Mouse (Mus musculus) heart, embryonic 15.5 days (tissue): Measurements from ENCODE around the gene Sult2b1. TPM values are rescaled to one million over a fixed set of nuclear protein-coding genes. Genes with fewer than 3 reads are reported as not detected.

Experiments used
- ATAC-seq: fragments of 200-750 bp; cut with Nextera tagmentation; replicated peaks from 2 replicates; pipeline ENCODE4 v1.8.0; 2017; ENCODE audit warnings: low read depth, moderate TSS enrichment; ENCODE audit not compliant: insufficient number of reproducible peaks, insufficient read depth, low FRiP score
- H3K27ac ChIP-seq: fragments of 300-500 bp; sonication (generic); 2 replicates; pipeline ENCODE4 v1.5.1; 2015; ENCODE audit warnings: mild to moderate bottlenecking, inconsistent platforms
- H3K27me3 ChIP-seq: fragments of 300-500 bp; sonication (generic); 2 replicates; pipeline ENCODE4 v1.6.1; 2015; ENCODE audit warnings: inconsistent platforms
- H3K36me3 ChIP-seq: fragments of 300-500 bp; sonication (generic); 2 replicates; pipeline ENCODE4 v1.6.1; 2015; ENCODE audit warnings: mild to moderate bottlenecking, inconsistent platforms
- H3K4me1 ChIP-seq: fragments of 300-500 bp; sonication (generic); replicated peaks from 2 replicates; pipeline ENCODE4 v1.6.1; 2015; ENCODE audit warnings: inconsistent platforms
- H3K4me2 ChIP-seq: fragments of 300-500 bp; sonication (generic); 2 replicates; pipeline ENCODE4 v1.6.1; 2015; ENCODE audit warnings: inconsistent platforms, mild to moderate bottlenecking, moderate library complexity
- H3K4me3 ChIP-seq: fragments of 300-500 bp; sonication (generic); 2 replicates; pipeline ENCODE4 v1.5.1; 2015; ENCODE audit warnings: mild to moderate bottlenecking, inconsistent platforms
- H3K9ac ChIP-seq: fragments of 300-500 bp; sonication (generic); 2 replicates; pipeline ENCODE4 v1.6.1; 2015; ENCODE audit warnings: mild to moderate bottlenecking, inconsistent platforms
- H3K9me3 ChIP-seq: fragments of 300-500 bp; sonication (generic); replicated peaks from 2 replicates; pipeline ENCODE4 v1.6.1; 2016; ENCODE audit warnings: inconsistent platforms
- WGBS: fragments of 180-500 bp; shearing (Covaris S2); methylation state at CpG from one replicate; pipeline ENCODE4 v1.1.7; 2015; ENCODE audit warnings: mixed read lengths; 5-methylcytosine and 5-hydroxymethylcytosine counted together
- polyA plus RNA-seq: library from polyadenylated mRNA; unstranded; fragments of >200 nt; fragmentation: Nextera tagmentation; extraction: Ambion mirVana; gene quantifications from 2 replicates; pipeline ENCODE4 v1.2.1, GENCODE M21; 2015

Gene Sult2b1
- 0.21 and 1.1 TPM in 2 replicates for polyA plus RNA-seq

DNA sequence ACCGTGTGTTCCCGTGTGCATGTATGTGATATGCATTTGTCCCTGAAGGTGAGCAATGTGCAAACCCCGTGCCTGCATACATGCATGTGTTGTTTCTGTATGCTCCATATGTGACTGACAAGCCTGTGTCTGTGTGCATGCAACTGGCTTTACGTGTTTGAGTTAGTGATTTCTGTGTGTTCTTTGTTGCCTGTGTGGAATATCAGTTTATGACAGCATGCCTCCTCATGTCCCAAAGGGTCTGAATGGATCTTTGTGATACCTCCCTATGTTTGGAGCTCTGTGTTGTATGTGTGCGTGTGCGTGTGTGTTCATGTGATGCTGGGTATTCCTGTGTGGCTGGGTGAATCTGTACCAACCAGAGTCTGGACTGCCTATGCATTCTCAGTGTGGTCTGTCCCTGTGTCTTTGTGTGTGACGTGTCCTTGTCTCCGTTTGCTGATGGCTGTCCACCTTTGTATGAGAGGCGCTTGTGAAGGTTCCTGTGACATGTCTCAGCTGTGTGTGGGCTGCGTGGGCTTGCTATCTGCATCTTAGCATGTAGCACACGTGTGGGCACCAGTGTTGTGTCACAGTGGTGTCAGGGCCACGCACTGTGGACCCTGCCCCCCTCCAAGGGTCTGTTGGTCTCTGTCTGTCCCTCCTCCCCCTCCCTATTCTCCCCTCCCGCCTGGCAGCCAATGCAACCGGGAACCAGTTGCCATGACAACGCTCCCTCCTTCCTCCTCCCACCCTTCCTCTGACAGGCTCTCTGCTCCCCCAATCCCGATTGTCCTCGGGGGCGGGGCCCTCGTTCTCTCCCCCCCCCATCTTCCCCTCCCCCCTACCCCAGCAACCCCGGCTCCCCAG is at the start of gene Sult2b1:
Sult2b1 (minus strand) TSS at position 146 of the 849 bp plus-strand sequence.
- WGBS: 23% methylated on average over 20 of the region's 20 CpGs
- Histone ChIP-seq H3K36me3 (no peaks in the 10 kb centered on the region), H3K4me1 (peaks cover 30% of the 10 kb centered on the region), H3K4me3 (peak within 1 kb of the TSS; percentile 68), H3K27me3 (peaks cover 64% of the 10 kb centered on the region), H3K9ac (peak within 1 kb of the TSS; percentile 59), H3K27ac (no peak within 1 kb of the TSS), H3K4me2 (peak within 1 kb of the TSS; percentile 88), H3K9me3 (no peaks in the 10 kb centered on the region)
- peak; percentile 21; the same call in 1 of the 2 replicates for ATAC-seq

DNA sequence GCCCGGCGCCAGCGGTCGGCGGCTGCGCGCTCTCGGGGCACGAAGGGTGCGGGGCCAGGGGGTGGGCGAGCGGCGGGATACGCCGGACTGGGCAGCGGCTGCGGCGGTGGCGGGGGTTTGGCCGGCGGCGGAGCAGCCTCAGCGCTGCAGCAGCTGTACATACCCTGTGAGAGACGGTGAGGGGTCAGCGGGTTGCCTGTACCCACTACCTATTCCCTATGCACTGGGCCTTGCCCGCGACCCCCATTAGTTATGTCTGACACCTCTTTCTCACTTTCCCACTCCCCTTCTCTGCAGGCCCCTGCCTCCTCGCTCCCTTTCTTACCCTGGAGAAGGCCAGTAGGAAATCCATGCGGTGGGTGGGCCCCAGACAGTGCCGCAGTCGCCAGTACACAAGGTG is 49.5 kb upstream of the Sult2b1 start:
- Histone ChIP-seq H3K9ac (no peak overlapping the region), H3K4me2 (peak overlapping the region; percentile 67), H3K4me1 (peaks cover 27% of the 10 kb centered on the region), H3K36me3 (peaks cover 5% of the 10 kb centered on the region), H3K9me3 (no peaks in the 10 kb centered on the region), H3K4me3 (peak overlapping the region; percentile 41), H3K27ac (no peak overlapping the region), H3K27me3 (peaks cover 58% of the 10 kb centered on the region)
- no peak for ATAC-seq
- WGBS: 3% methylated on average over 14 of the region's 31 CpGs

DNA sequence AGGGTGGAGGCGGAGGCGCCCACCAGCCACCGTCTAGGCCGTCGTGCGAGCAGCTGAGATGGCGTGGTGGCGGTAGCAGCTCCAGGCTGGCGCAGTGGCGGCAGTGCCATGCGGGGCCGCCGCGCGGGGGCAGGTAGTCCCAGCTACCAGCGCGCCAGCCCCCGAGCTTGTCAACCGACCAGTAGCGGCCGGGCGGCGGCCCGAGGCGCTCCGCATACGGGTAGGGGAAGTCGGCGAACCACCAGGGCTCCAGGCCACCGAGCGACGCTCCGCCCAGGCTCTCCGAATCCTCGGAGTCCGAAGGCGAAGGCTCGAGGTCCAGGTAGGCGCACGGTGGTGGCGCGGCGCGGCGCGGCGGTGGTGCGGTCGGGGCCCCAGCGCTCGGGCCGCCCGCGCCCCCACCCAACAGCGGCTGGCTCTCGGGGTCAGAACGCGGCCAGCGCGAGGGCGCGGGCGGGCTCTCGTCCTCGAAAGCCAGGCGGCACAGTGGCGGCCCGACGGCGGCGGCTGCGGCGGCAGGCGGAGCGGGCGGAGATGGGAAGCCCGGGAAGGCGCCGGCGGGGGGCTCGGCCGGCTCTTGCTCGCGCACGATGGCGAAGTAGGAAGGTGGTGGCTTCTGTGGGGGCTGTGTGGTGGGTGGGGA is 48.8 kb upstream of the Sult2b1 start:
- peaks cover 27% of the 10 kb centered on the region for H3K4me1 ChIP-seq
- peaks cover 58% of the 10 kb centered on the region for H3K27me3 ChIP-seq
- no peak overlapping the region for H3K27ac ChIP-seq
- H3K4me3 ChIP-seq: peak overlapping the region; percentile 41
- ATAC-seq: 0 out of 2 replicates have a peak, but pooled peaks have one; percentile 16
- peak overlapping the region; percentile 67 for H3K4me2 ChIP-seq
- no peaks in the 10 kb centered on the region for H3K9me3 ChIP-seq
- H3K36me3 ChIP-seq: peaks cover 12% of the 10 kb centered on the region
- 0 out of 2 replicates have a peak overlapping the region, but pooled peaks have one; percentile 13 for H3K9ac ChIP-seq
- WGBS: under 1% methylated on average over 86 of the region's 86 CpGs

DNA sequence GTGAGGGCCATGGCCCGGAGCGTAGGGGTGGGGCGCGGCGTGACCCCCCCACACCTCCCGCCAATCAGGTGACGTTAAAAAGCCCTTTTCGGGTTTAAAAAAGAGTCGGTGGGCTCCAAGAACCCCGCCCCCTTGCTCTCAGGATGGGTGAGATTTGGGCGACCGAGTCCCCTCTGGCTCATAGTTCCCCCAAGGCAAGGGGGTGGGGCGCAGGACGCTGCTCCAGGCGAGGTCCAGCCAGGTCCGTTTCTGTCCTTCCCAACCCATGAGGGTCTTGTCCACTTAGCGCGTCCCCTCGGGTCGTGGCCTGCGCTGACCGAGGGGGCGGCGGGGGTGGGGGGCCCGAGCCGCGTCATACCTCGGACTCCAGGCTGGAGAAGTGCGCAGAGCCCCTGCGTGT is 48.0 kb upstream of the Sult2b1 start:
- Histone ChIP-seq H3K4me2 (peak overlapping the region; percentile 67), H3K27ac (no peak overlapping the region), H3K9ac (no peak overlapping the region), H3K36me3 (peaks cover 20% of the 10 kb centered on the region), H3K9me3 (no peaks in the 10 kb centered on the region), H3K4me3 (peak overlapping the region; percentile 41), H3K4me1 (peaks cover 27% of the 10 kb centered on the region), H3K27me3 (peaks cover 55% of the 10 kb centered on the region)
- no peak for ATAC-seq
- 9% methylated on average over 30 of the region's 30 CpGs for WGBS

DNA sequence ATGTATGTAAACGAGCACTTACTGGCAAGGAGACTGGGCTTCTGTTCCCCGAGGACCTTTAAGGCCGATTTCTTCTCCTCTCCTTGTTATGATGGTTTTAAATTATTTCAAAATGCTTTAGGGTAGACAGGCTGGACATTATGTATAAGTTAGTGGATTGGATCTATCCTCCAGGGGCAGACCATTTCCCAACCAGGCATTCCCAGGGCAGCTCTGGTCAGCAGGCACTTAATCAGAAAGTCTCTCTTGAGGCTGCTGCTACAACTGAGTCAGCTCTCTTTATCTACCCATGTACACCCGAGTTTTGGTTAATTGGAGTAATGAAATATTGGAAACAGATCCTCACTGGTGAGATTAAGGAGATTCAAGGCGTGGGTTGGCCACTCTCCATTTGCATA is 46.7 kb upstream of the Sult2b1 start:
- Histone ChIP-seq H3K4me3 (peak overlapping the region; percentile 81), H3K9ac (peak overlapping the region; percentile 78; the same call in 1 of the 2 replicates), H3K36me3 (peaks cover 33% of the 10 kb centered on the region), H3K27me3 (peaks cover 47% of the 10 kb centered on the region), H3K4me1 (peaks cover 27% of the 10 kb centered on the region), H3K27ac (no peak overlapping the region), H3K9me3 (no peaks in the 10 kb centered on the region), H3K4me2 (peak overlapping the region; percentile 80)
- WGBS: 24% methylated on average over 5 of the region's 5 CpGs
- no peak for ATAC-seq

DNA sequence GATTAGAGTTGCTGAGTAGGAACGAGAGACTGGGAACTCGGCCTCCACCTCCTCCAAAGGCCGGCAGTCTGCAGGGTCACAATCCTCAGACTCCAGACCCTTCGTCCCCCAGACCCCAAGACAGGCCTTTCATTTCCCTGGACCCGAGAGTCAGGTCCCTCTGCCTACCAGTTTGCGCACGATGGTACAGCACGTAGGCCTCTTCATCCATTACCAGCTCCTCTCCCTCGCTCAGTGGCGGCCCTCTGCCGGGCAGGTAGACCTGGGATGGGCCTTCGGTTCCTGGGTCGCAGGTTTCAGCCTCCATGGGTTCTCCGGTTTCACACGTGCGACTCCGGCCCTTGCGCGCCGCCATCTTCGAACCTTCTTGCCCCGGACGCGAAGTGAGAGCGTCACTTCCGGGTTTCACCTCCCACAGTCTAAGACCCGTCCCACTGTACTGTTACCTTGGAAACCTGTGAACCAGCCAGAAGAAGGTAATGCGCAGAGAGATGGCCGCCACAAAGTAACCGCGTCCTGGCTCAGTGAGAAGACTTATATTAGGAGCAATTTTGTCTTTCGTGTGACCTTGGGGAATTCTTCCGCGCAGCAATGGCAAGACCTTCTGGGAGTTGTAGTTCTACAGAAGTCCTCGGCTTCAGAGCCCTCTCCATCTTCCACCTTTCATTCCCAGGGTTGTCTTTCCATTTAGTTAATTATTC is 46.1 kb upstream of the Sult2b1 start, which contains the start of gene Grwd1:
Grwd1 (minus strand) TSS at position 518 of the 701 bp plus-strand sequence.
- WGBS: under 1% methylated on average over 35 of the region's 35 CpGs
- peak within 1 kb of the TSS; percentile 80 for H3K4me2 ChIP-seq

DNA sequence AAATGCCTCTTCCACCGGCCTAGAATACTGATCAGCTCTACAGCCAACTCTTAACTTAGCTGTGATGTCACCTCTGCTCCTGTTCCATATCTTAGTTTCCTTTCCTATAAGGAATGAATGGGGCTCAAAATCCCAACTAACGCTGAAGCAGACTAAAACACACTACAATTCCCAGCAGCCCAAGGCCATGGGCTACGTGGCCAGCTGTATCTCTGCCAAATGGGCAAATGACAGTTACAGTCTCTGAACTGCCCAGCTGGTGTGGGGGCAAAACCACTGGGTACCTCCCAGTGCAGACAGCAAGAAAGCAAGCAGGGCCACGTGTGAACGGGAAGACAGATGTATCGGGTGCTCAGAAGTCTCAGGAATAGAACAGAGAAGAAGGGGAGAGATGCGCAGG is 42.2 kb upstream of the Sult2b1 start:
- Histone ChIP-seq H3K27ac (no peak overlapping the region), H3K9ac (no peak overlapping the region), H3K4me1 (peaks cover 9% of the 10 kb centered on the region), H3K36me3 (peaks cover 55% of the 10 kb centered on the region), H3K4me2 (no peak overlapping the region), H3K9me3 (no peaks in the 10 kb centered on the region), H3K4me3 (no peak overlapping the region), H3K27me3 (peaks cover 4% of the 10 kb centered on the region)
- WGBS: 90% methylated on average over 7 of the region's 7 CpGs
- ATAC-seq: no peak

More for the DNA sequence above, 46.1 kb upstream of the Sult2b1 start, which contains the start of gene Grwd1:
- peaks cover 27% of the 10 kb centered on the region for H3K4me1 ChIP-seq
- peaks cover 44% of the 10 kb centered on the region for H3K27me3 ChIP-seq
- H3K9me3 ChIP-seq: no peaks in the 10 kb centered on the region
- ATAC-seq: peak; percentile 71
- H3K27ac ChIP-seq: peak within 1 kb of the TSS; percentile 66
- peak within 1 kb of the TSS; percentile 78 for H3K9ac ChIP-seq
- H3K4me3 ChIP-seq: peak within 1 kb of the TSS; percentile 81
- H3K36me3 ChIP-seq: peaks cover 38% of the 10 kb centered on the region

DNA sequence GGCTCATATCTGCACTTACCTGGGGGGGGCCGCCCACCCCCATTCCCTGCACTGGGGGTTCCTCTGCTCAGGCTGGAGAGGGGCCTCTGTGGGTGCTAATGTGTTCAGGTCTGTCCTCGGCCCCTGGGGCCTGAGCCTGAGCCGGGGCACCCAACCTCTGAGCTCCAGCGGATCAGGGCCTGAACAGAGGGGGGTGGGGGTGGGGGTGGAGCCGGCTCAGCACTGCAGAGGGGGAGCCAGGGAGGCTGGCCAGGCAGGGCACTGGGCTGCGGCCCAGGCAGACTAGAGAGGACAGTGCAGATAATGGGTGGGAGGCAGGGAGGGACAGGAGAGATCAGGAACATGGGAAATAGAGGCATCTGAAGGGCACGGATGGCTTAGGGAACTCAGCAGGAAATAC is 40.1 kb upstream of the Sult2b1 start, which contains the start of gene Kcnj14:
Kcnj14 (minus strand) TSS at position 185 of the 400 bp plus-strand sequence.
- no peak within 1 kb of the TSS for H3K4me2 ChIP-seq
- H3K27ac ChIP-seq: no peak within 1 kb of the TSS
- H3K9ac ChIP-seq: no peak within 1 kb of the TSS
- WGBS: 64% methylated on average over 7 of the region's 7 CpGs
- peaks cover 5% of the 10 kb centered on the region for H3K27me3 ChIP-seq
- no peak; the same call in 1 of the 2 replicates for ATAC-seq
- H3K4me3 ChIP-seq: no peak within 1 kb of the TSS
- H3K36me3 ChIP-seq: peaks cover 55% of the 10 kb centered on the region
- peaks cover 5% of the 10 kb centered on the region for H3K4me1 ChIP-seq
- H3K9me3 ChIP-seq: no peaks in the 10 kb centered on the region

DNA sequence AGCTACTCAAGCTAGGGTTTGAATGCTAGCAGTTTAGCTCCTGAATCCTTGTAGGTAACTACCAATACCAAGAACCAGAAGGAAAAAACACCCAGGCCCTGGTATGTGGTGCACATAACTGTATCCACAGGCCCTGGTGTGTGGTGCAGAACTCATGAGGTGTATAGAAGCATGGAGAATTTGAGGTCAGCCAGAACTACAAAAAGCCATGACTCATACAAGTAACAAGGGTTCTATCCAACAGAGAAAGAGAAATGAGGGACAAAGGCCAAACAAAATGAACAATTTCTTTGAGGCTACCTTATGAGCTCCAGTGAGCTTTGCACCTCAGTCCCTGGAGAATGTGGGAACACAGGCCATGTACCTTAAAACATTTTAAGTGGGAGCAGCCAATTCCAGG is 36.4 kb upstream of the Sult2b1 start:
- Histone ChIP-seq H3K4me1 (0 out of 2 replicates have a peak, but pooled peaks cover 5% of the 10 kb centered on the region), H3K9ac (no peak overlapping the region), H3K27ac (no peak overlapping the region), H3K4me2 (no peak overlapping the region), H3K36me3 (peaks cover 20% of the 10 kb centered on the region), H3K4me3 (no peak overlapping the region), H3K27me3 (peaks cover 17% of the 10 kb centered on the region), H3K9me3 (no peaks in the 10 kb centered on the region)
- ATAC-seq: no peak

DNA sequence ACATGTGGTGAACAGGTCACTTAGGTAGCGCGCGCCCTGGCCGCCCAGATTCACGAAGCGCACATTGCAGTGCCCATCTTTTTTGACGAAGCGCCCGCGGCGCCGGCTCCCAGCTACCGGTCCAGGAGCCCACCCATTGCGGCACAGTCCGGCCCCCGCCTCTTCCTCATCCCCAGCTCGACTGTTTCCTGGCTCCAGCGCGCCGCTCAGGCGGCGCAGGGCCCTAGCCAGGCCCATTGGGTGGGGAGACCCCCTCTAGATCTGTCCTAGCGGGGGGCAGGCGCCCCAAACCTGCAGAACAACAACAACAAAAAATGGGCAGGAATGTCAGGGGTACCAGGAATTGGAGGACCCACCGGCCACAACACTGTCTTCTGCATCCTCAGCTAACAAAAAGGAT is 35.4 kb upstream of the Sult2b1 start:
- Histone ChIP-seq H3K27me3 (peaks cover 17% of the 10 kb centered on the region), H3K9me3 (no peaks in the 10 kb centered on the region), H3K27ac (no peak overlapping the region), H3K4me1 (peaks cover 9% of the 10 kb centered on the region), H3K4me2 (peak overlapping the region; percentile 55), H3K4me3 (peak overlapping the region; percentile 24), H3K36me3 (peaks cover 9% of the 10 kb centered on the region; the same call in 1 of the 2 replicates), H3K9ac (no peak overlapping the region)
- WGBS: 7% methylated on average over 25 of the region's 25 CpGs
- ATAC-seq: no peak

DNA sequence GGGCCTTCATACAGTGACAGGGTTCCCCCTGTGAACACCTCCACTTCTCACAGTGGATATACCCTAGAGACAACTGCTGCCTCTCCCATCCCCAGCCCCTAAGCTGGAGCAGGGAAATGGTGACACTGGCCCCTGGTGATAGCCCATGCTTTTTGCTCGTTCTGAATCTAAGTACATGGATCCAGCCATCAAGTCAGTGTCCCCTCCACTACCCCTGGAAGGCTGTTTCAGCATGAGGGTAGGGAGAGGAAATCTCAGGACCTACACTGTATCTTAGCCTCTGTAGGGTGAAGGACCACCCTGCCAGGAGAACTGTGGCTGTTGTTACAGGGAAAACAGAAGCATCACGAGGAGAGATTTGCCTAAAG is 31.5 kb upstream of the Sult2b1 start:
- no peak overlapping the region for H3K4me3 ChIP-seq
- 63% methylated on average over 2 of the region's 2 CpGs for WGBS
- no peak overlapping the region for H3K4me2 ChIP-seq
- H3K27me3 ChIP-seq: peaks cover 17% of the 10 kb centered on the region
- H3K9ac ChIP-seq: no peak overlapping the region
- ATAC-seq: no peak
- peaks cover 20% of the 10 kb centered on the region for H3K36me3 ChIP-seq
- peaks cover 25% of the 10 kb centered on the region for H3K4me1 ChIP-seq
- H3K9me3 ChIP-seq: no peaks in the 10 kb centered on the region
- no peak overlapping the region for H3K27ac ChIP-seq
